Mouse (Mus musculus) embryo, embryonic 11.5 days (tissue): ENCODE results near the gene Rnase12.

ENCODE experiments used
- DNase-seq: peaks from one replicate; pipeline ENCODE4 v3.0.0-alpha.2; 2012; ENCODE audit warnings: low read depth, low spot score

The Rnase12 gene

DNA sequence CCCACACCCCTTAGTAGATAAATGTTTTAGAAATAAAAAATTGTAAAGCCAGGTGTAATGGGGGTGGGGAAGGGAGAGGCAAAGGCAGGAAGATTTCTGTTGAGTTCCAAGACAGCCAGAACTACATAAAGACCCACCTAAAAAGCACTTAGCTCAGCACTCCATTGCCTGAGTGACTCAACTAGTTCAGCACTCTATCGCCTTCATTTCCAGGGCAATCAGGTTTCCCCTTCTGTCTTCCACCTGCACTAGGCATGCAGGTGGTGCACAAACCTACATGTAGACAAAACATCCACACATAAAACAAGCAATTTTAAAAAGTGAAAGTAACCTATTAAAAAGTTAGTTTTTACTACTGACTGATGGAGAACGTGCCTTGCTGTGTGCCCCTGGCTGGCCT, 27.6 kb upstream of the Rnase12 start:
- DNase-seq, result no peak

DNA sequence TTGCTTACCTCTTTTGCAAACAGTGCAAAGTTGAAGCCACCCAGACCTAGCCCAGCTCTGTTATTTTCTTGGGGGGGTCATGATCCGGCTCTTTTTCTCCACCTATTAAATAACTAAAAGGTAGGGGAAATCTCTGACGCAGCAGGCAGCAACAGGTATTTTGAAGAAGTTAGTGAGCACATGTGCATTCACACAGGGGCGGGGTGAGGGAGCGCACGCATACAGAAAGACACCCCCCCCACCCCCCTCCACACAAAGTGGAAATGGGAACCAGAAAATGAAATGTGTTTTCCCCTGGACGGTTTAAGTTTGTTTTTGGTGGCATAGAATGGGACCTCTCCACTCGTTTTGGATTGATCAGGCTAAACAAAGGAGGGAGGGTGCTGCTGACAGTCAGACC, 26.3 kb upstream of the Rnase12 start:
- no peak for DNase-seq

DNA sequence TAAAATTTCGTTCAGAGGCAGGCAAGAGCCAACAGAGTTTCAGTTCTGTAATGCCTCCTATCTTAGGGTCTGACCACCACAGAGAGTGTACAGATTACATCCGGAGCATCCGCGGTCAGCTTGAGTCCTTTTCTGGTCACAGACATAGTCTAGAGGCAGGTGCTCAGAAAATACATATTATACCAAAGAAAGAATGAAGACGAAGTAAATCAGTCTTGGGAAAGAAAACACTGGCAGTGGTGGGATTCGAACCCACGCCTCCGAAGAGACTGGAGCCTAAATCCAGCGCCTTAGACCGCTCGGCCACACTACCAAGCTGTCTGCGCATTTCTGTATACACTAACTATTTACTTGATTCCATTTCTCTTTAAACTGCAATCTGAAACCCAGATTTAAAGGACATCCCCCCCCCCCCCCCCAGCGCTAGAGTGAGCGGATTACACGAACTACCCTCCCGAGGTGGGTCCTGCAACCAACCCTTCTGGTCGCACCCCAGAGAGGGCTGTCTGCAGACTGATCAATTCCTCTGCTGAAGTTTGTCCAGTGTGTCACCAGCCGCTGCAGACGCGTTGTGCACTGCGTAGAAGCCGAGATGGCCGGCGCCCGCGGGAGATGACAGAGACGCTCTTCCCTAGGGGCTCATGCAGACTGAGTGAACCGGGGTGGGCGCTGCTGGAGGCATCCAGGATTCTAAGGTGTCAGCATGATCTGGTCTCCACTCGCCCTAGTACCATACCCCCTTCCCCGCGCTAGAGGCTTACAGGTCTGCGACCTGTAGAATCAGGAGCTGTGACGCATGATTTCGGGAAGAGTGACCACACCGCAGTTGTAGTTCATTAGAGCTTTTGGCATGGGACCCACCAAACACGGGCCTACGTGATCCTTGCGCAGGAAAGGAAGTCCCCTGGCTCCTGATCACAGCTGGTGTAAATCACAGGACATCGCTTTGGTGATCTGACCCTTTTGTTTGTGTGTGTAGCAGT, 25.4 kb upstream of the Rnase12 start:
- DNase-seq, result no peak

DNA sequence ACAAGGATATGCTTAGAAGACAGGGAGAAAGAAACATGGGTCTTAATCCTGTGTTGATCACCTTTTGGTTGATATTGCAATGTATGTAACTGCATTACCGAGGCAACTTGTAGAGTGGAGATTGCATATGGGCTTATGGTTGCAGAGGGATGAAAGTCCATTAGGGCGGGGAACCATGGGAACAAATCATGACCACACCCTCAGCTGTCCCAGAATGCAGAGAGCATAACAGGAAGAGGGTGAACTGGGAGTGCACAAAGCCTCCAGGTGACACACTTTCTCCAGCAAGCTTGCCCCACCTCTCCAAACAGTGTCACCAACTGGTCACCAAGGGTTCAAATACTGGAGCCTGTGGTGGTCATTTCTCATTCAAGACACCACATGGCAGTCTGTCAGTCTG, 23.6 kb upstream of the Rnase12 start:
- no peak for DNase-seq

DNA sequence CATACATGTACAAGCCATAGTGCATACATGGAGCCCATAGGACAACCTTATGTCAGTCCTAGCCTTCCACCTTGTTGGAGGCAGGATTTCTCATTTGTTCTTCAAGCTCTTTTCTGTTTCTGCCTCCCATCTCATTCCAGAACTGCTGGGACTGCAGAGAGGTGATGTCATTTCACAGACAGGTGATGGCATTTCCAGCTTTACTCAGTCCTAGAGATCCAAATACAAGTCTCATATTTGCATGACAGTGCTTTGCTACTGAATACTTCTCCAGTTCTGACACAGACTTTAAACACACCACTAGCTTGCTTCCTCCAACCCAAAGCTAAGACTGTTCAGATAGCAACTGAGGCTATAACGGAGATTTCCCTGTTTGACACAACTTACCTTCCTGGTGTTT, 21.7 kb upstream of the Rnase12 start:
- DNase-seq, result no peak

DNA sequence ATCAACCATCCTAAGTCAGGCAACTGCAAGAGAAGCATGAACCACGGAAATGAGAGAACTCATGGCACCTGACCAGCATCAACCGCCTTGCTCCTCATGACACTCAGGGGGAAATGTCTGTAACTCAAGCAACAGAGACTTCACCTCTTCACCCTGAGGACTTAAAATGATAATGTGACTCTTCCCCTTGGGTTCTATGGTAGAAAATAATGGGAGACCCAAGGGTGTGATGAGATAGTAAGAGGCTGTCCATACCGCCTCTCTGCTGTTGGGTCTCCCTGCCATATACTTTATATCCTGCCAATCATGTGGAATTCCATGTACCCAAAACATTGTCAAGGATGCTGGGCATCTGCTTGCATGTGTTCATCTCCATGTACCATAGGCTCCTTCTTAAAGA, 16.9 kb upstream of the Rnase12 start, which contains the start of gene Olfr750:
Olfr750 (minus strand) TSS at position 101 of the 400 bp plus-strand sequence.
- no peak for DNase-seq

DNA sequence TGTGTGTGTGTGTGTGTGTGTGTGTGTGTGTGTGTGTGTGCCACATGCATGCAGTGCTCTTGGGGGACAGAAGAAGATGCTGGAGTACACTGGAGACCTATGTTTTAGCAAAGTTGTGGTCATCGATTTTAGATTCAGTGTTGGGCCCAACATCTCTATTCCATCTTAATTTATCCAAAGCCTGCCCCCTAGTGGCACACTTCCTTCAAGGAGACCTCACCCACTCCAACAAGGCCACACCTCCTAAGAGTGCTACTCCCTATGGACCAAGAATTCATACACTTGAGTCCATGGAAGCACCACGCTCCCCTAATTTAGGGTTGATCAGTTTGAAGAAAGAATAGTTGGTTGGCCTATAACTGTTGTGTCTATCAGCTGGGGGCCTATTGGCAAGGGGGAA, 12.2 kb upstream of the Rnase12 start:
- no peak for DNase-seq

DNA sequence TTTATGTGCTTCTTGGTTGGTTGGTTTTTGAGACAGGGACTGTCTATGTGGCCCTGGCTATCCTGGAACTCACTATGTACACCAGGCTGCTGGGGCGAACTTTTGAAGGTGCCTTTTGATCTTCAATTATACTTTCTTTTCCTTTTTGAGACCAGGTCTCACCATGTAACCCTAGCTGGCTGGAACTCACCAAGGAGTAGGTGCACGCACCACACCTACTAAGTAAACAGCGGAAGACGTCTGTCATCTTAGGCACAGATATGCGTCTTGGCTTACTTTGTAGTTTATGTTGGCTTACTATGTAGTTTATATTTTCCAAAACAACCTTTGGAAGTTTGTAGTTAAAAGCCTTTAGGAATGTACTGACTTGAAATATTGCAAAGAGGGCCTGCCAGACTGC, 11.5 kb upstream of the Rnase12 start:
- DNase-seq, result no peak

DNA sequence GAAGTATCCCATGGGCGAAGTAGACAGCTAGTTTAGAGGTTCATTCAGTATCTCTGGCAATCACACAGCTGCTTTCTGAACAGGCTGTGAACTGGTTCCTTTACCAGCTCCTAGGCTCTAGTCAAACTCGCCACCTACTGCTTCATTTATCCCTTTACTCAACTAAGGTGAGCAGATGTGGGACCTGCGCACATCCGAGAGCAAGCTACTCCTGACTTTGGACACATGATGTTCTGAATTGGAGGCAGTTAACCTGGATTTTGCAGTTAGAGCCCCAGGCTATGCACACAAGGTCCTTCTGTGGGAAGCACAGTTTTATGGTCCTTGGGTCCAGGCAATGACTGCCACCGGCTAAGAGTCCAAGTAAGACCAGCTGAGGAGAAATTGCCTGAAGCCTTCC, 3.3 kb upstream of the Rnase12 start:
- DNase-seq, result no peak

DNA sequence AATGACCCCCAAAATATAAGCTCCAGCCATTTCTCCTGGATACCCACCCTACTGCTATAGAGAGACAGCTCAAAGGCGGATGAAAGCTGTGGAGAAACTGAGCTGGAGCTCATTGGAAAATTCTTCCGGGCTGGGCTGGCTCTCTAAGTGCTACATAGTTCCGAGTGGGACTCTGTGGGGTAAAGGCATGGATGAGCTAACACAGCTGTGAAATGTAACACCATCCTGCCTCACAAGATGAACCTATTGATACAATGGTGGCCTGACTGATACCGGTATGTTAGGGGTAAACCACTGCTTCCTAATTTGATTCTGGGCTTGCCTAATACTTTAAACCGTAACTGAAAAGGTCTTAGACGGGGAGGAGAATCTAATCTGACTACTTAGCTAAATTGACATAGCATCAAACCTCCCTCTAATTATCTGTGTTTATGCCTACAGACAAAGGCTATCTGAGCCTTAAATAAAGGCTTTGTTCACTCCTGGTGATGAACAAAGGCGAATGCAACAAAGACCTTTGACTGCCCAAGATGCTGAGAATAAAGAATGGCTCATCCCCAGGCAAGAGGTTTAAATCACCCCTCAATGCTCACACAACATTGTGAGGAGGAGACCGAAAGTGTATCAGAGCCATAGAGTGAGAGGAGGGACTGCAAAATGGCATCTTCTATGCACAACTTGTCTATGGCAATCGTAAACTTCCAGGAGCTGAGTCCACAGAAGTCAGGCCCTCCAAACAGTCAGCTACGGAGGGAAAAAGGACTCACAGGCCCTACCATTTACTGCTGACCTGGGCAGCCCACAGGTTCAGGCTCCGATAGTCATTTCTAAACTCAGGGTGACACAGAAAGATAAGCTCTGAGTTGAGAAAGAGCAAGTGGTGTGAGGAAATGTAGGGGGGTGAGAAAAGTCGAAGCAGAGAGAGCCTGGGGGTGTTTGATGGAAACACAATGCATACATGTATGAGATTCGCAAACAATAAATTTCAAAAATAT, 2.9 kb downstream of the Rnase12 start:
- DNase-seq, result no peak

DNA sequence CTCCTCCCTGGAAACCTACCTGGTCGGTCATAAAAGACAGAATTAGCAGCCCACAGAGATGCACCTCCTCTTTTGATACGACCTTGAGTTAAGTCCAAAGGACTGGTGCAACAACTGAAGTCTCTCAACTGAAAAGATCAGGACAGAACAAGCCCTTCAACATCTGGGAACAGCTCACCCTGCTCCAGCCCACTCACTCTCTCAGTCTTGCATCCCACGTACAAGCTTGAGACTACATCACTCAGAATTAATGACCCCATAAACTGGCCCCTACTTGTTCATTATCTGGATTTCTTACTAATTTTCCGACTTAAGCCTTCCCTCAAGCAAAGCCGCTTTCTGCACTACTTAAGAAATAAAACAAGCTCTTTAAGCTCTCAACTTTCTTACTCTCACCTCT, 4.3 kb downstream of the Rnase12 start:
- DNase-seq, result no peak

DNA sequence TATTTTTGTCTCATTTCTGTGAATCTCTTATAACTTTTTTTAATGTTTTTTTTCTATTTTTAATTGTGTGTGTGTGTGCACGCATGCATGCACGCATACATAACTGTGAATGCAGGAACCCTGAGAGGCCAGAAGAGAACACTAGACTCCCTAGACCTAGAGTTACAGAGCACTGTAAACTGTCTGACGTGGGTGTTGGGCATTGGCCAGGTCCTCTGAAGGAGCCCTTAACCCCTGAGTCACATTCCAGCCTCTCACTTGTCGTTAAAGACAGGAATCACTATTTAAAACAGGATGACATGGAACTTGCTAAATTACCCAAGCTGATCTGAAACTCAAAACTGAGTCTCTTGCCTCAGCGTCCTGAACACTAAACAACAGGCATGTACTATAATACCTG, 5.5 kb downstream of the Rnase12 start:
- no peak for DNase-seq

DNA sequence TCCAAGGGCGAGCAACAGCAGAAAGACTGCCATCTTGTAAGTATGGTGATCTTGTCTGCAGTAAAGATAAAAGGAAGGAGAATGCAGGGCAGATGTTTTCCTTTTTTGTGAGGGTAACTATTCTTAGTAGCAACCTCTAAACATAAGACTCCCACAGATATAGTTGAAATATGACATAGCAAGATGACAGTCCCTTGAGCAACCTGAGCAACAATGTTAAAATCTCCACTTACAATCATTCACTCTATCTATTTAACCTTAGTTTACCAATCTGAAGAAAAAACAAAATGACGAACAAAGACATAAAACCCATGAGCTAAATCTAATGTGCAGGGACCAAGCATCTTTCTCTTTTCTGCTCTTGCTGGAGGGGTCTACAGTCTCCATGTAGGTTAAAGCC, 7.4 kb downstream of the Rnase12 start, which contains the start of gene Rnase11:
Rnase11 (minus strand) TSS at position 101 of the 400 bp plus-strand sequence.
- no peak for DNase-seq

DNA sequence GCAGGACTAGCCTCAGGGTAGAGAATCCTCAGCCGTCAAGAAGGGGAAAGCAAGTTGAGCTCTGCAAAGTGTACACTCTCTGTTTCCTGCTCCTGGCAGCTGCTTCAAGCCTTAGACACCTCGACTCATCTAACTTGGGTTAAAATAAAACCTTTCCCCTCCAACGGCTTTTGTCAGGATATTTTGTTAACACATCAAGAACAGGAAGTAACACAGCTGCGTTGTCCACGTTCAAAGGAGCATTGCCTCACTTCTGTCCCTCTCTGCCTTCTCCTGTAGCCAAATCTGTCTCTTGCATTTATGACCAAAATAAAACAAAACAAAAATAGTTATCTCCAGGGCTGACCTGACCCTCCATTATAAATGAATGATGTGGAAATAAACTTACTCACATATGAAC, 9.6 kb downstream of the Rnase12 start:
- no peak for DNase-seq

DNA sequence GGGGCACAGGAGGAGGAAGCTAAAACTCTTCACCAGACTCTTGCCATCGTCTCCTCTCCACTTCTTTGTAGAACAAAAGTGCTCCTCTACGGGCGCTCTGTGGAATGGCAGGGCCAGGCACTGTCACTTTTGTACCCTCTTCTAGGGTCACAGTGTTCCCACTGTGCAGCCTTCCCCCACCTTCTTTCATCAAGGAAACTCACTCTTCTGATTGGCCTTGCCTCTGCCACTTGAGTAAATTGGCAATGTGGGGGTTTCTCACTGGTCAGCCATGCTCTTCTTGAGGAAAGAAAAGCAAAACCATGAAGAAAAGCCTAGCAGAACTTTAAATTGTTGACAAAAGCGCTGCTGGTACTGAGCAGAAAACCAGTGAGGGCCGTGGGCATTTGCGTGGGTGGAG, 15.7 kb downstream of the Rnase12 start, which contains the start of gene Rnase9:
Rnase9 (minus strand) TSS at position 101 of the 400 bp plus-strand sequence.
- DNase-seq, result no peak

DNA sequence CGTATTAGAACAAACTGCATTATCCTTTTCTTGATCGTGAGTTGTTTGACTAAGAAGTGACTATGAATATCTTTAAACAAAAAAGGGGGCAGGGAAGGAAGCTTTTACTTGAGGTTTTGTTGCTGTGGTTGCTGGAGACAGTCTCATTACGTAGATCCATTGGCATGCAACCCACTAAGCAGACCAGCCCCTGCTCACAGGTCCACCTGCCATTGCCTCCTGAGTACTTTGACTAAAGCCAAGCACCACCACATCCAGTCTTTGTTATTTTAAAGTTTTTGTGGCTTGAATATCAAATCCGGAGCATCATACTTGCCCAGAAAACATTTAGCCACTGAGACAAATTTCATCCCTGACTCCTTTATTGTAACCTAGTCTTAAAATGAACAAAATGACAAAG, 21.2 kb downstream of the Rnase12 start:
- no peak for DNase-seq

DNA sequence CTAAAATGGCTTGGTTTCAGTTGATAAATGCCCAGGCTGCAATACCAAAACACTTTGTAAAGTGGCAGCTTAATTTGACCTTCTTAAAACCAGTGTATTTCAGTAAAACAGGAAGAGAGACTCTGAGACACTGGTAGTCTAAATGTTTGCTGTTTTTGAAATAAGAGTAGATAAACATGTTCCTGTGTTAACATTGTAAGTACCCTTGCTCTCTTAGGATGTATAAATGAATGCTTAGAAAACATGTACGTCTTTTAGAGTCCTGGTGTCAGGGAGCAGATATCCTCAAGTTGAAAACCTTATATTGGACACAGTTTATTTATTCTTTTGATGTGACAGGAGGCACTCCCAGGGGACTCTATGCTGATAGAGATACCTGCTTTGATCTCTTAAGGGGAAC, 22.3 kb downstream of the Rnase12 start:
- no peak for DNase-seq

DNA sequence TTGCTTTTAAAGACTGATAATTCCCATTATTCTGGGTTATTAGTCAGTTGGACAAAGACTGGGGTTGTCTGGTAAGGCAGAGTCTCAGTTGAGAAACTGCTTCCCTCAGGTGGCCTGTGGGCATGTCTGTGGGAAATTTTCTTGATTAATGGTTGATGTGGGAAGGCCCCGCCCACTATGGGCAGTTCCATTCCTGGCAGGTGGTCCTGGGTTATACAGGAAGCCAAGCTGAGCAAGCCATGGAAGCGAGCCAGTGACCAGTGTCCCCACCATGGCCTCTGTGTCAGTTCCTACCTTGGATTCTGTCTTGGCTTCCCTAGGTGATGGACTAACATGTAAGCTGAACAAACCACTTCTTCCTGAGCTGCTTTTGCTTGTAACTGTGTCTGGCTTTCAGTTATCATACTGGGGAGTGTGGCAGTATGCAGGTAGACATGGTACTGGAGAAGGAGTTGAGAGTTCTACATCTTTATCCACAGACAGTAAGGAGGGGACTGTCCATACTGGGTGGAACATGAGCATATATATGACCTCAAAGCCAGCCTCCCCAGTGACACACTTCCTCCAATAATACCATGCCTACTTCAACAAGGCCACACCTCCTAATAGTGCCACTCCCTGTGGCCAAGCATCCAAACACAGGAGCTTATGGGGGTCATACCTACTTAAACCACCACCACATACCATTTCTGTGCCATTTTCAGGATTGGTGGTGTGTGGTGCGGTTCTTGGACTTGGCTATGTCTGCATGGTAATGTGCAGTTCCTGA, 29.9 kb downstream of the Rnase12 start:
- no peak for DNase-seq

DNA sequence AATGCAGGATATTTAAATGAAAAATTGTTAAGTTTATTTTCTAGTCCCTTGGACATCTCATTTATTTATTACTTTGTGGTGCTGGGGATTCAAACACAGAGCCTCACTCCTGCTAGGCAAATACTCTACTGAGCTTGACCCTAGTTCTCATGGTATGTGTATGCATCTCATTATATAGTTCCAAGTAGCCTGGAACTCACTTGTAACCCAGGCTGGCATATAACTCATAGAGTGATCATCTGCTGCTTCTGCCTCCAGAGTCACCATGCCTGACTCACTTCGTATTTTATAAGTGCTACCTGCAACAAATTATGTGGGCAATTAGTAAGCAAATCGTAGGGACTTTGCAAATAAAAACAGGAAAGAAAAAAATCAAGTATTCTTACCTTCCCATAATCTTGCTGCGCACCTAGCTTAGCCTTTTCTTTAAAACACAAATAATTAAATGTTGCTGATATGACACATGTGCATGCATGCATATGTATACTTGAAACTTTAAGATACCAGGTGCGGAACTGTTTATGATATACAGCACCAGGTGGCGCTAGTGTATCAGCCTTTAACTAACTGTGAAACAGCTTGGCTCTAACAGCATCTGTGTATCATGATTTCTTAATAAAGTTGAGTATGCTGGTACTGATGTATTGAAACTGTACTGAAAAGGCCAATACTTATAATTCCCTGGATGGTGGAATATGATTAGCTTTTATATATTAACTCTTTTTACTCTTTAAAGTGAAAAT, 30.9 kb downstream of the Rnase12 start:
- DNase-seq, result peak; percentile 64

DNA sequence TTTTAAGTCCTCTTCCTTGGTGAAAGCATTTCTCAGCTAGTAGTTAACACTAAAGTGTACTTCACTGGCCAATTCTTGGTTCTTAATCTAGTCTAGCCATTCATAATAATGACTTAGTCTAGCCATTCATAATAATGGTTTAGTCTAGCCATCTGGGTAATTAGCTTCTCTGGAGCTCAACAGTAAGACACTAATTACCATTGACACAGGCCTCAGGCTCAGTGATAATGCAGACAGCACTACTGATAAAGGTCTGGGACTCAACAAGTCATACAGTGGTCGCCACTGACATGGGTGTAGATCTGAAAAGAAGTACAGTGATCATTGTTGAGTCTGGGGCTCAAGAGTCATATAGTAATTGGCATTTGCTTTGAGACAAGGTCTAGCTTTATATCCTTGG, 32.6 kb downstream of the Rnase12 start:
- no peak for DNase-seq

DNA sequence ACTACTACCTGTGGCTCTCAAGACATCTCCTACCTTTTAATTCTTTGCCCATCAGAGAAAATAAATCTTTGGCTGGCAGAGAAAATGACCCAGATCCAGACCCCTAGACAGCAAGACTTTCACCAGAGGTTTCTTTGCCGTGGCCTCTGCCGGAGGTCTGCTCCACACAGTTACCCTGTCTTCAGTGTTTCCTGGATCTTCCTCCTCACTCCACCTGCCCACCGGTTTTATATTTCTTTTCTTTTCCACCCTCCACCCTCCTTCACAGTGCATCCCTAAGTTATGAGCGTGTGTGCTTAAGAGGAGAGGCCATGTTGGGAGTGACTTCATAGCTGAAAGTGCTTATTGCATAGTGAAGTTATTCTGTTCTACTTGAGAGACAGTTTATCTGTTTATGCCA, 34.0 kb downstream of the Rnase12 start:
- DNase-seq, result no peak
